Mouse (Mus musculus) NIH3T3 (cell line): ENCODE measurements around the gene Myh7b.

Source experiments
- DNase-seq: peaks from one replicate; pipeline ENCODE4 v3.0.0-alpha.2; 2012; ENCODE audit warnings: low read depth

Gene Myh7b

DNA sequence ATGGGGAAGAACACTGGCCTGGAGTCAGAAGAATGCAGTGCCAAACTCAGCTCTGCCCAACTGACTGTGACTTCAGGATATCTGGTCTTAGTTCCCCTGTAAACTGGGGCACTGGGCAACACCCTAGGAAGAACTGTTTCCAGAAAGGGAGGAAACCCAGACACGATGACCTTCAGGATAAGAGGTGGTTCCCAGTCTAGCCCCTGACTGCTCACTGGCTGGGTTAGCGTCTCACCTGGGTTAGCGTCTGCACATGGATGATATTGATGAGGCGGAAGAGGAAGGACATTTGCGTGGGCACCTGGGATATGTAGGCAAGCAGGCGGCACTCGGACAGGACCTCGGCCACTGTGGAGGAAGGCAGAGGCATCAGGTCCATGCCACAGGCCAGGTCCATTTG lies 24.9 kb downstream of the Myh7b start:
- DNase-seq = no peak

DNA sequence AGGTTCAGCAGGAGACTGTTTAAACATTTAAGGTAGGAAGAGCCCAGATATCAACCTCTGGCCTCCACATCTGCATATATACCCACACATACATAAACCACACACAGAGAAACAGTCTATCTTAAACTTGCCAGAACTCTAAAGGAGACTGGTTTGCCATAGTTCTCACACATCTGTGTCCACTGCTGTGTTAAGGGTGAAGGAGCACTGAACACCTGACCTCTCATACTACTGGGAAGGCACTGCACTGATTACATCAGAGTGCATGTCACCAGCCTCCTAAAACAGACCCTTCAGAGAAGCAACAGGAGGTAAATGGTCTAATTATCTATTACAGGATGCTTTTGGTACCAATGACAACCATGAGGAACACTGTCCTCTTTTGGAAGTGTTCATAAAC lies 25.9 kb downstream of the Myh7b start:
- DNase-seq = no peak

DNA sequence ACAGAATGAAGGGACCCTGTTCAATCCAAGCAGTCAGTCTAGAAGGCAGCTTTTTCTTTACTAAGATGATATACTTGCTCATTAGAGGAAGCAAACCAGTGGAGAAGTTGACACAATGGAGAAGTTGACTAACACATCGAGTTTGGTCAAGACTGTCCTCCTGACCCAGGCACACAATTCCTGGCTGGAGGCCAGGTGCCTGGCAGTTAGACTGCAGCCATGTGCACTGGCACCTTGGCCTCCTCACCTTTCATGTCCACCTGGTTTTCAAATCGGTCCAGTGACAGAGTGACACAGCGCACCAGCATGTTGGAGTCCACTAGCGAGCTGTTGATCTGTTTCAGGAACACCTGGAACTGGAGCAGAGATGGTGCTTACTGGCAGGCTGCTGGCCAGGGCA lies 26.4 kb downstream of the Myh7b start:
- no peak for DNase-seq

DNA sequence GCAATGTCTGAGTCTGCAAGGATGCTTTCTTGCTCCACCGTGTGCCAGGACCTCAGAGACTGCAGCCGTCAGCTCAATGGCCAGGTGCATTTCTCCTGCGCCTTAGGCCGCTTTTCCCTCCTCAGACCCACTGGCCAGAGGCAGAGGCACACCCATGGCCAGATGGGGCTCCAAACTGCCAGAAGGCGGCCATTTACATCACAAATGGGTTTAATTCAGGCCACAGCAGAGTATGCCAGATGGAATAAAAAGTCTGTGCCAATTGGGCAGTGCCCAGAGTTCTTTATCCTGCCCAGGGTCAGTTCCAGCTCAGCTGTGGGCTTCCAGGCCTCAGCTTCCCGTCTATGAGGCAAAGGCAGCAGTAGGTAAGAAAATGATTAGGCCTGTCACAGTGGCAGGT lies 29.6 kb downstream of the Myh7b start:
- no peak for DNase-seq

DNA sequence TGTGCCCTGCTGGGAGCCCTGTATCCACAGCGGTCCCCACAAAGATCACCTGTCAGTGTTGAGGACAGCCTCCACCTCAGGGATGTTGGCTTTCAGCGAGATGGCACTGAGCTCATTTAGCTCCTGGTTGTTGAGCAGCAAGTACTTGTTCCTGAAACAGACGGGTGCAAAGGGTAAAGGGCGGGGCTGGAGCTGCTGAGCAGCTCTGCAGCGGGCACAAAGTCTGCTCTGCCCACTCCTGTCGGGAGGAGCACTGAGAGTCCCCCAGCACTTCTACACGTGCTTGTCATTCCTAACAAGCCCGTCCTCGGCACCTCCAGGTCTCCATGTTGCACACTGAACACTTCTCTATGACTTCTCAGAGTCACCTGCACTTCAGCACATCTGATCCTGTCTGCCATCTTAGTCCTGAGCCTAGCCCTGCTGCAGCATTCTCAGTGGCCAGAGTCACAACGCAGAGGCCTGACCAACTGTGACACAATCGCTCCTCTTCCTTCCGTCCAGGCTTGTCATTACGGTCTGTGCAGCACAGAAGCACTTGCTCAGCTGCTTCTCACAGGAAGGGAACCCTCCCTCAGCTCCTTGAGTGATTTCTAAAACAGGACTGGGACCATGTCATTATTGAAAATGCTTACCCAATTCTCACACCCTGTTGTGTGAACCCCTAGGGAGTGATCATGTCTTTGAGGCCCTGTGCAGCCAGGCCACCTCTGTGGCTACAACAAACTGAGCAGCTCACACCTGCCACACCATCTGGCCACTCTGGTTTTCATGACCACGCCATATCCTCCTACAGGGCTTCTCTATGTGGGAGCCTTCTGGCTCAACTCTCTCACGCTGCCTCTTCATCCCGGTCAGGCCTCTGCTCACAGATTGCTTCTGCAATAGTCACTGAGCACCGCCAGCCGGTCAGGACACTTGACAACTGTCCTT lies 30.8 kb downstream of the Myh7b start:
- no peak for DNase-seq

DNA sequence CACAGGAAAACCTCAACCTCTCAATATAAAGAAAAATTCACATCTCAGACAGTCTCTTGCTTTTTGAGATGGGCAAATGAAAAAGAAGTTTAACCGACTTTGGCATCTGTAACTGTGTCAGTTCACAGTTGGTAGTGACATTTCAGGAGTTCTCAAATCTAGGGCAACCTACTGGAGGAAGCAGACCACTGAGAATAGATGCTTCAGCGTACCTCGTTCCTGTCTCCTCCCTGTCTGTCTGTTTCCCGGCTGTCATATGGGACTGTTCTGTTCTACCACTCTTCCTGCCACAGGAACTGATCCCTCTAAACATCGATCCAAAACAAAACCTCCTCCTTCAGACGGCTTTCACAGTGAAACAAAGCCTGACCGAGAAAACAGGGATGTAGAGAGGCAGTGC lies 34.7 kb downstream of the Myh7b start:
- no peak for DNase-seq

DNA sequence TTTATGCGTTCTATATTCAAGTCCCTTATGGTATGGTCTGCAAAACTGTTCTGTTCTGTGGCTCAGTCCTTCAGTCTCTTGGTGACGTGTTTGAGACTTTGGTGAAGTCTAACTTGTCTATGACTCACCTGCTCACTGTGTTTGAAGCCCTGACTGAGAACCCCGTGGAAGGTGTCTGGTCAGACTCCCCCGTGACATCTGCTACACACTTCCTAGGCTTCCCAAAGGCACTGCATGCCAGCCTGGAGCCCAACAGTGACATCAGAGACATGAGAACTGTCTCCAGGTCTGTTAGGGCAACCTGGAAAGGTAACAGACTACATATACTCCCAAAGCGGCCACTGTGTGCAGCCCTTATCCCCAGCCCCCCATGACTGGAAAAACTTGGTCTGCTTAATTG lies 41.6 kb downstream of the Myh7b start:
- DNase-seq = no peak

DNA sequence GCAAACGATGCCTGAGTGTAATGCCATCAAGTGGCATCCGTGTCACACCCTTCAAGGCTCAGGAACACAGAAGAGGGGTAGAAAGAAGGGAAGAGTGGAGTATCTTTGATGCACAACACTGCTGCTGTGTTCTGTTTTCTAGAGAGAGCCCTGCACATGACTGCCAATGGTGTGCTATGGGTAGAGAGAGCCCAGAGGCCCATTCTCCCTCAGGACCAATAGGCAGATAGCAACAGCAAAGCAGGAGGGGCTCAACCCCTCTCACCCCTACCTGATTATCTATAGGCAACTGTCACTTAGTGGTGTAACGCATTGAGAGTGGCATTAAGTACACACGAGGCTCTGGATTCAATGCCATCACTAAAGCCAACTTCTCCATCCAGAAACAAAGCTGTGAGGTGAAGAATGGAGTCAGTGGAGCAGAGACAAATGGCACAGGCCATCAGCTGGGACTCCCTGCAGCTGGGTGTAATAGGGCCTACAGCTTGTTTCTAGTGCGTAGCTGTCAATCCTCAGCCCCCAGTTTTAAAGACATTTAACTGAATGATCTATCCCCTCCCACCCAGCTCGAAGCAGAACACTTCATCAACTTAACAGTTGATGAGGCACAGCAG lies 44.9 kb downstream of the Myh7b start:
- no peak for DNase-seq

DNA sequence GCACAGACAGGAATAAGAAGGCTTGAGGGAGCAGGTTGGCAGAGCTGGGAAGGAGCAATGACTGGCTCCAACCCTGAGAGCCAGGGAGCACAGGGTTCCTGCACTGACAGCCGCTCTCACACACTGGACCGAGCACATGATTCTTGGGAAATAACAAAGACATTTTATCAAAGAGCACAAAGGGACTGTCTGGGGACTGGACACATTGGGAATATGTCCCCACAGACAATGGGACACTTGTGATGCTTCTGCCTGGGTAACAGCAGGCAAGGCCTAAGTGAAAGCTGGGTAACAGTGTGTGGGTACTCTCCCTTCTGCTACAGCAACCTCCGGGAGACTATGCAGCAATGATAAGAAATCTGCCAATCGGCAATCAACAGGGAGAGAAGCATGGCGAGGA lies 51.4 kb downstream of the Myh7b start:
- DNase-seq = no peak

DNA sequence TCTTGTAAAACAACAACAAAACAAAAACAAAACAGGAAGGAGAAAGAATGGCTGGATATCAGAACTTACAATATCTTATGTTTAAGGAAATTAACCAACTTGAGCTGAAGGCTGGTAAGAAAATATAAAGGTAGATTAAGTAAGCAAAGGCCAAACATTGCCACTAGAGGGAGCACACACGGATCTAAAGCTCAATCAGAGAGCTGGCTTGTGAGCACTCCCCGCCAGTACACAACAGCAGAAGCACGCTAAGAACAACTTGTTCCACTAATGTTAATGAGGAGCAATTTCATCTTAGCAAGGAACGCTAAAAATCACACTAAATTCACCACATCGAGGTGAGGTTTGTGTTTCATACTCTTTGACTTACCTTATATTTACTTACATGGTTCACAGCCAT lies 52.1 kb downstream of the Myh7b start:
- DNase-seq = no peak

DNA sequence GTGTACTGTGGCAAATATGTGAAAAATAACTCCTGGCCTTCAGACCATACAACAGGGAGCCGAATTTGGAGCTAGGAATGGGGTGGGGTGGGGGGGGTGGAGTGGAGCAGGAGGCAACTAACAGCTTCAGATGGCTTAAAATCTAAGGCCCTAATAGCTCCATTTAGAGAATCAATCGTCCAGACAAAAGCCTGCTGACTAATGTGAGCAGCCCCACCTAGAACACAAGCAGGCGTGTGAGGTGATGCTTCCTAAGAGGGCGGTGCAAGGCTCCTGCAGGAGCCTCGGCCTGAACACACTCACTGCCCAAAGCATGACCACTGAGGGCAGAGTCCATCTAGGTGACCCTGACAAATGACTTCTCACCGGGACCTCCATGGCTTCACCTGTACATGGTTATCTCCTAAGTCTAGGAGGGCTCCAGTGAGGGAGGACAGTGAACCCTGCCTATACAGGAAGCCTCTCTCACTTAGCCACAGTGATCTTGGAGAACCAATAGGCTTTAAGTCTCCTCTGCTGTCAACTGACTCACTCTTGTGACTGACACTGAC lies 53.0 kb downstream of the Myh7b start:
- DNase-seq = no peak

DNA sequence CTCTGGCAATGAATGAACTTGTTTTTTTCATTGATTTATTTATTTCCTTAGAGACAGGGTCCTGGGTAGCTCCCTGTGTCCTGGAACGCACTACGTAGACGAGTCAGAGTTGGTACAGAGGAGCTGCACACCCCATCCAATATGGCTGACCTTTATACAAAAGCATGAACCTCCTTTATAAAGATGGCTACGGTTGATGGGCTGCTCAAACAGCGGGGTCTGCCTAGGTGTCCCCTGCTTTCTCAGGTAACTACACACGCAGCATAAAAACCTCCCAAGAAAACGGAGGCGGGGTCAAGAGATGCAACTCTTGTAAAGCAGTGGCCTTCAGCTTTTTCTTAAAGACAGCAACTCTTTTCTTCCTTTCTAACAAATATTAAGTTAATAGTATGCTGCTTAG lies 56.9 kb downstream of the Myh7b start:
- no peak for DNase-seq

DNA sequence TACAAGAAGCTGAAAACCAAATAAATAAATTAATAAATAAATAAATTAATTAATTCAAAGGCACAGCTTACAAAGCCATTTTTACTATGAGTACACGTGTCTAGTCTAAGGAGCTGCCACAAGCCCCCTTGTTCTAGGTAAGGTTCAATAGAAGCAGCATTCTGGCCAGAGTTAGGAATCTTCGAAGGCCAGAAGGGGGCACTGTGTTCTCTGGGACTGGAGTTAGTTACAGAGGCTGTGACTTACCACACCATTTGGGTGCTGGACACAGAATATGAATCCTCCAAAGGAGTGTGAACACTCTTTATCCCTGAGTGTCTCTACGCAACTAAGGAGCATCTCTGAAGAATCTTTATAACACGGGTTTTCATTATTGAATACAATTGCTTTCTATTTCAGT lies 57.4 kb downstream of the Myh7b start:
- DNase-seq = peak; percentile 69

DNA sequence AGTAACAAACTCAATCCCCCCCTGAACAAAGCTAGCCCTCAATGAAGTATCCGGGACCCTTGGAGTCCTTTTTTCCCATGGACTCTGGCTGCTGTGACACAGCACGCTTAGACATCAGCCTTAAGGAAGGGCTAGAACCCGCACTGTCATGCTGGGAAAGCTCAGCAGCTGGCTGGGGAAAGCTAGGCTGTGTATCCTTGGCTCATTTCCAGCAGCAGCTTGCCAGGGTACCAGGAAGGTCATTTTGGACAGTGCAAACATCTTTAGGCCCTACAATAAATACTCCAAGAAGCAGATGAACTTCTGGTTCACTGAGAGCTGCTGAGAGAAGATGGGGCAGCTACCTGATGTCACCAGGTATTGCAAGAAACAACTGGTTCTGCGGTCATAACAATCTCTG lies 60.2 kb downstream of the Myh7b start:
- DNase-seq = no peak

DNA sequence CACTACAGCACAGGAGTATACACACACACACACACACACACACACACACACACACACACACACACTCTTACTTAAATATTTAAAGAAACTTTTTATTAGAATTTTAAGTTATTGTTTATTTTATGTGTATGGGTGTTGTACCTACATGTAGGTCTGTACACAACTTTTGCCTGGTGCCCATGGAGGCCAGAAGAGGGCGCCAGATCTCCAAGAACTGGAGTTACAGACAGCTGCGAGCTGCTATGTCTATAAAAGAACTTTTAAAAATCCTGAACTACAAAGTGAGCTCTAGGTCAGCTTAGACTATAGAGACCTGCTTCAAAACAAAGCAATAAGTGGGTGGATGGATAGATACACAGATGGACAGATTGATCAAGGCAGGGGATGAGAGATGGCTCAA lies 62.5 kb downstream of the Myh7b start:
- DNase-seq = peak; percentile 83

DNA sequence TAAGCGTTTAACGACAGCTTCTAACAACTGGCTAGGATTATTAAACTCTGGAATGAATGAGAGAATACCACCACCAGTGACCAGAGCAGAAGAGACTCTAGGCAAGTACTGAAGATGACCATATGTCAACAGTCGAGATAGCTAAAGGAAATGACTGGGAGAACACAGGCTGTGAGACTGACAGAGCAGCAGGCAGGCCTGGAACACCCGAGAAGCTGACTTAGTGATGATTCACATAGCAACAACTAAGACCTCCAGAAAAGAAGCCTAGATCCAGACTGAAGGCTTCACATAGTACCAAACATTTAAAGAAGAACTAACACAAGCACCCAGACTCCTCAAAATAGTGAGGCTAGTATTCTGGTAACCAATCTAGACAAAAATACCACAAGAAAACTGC lies 64.1 kb downstream of the Myh7b start:
- peak; percentile 49 for DNase-seq

DNA sequence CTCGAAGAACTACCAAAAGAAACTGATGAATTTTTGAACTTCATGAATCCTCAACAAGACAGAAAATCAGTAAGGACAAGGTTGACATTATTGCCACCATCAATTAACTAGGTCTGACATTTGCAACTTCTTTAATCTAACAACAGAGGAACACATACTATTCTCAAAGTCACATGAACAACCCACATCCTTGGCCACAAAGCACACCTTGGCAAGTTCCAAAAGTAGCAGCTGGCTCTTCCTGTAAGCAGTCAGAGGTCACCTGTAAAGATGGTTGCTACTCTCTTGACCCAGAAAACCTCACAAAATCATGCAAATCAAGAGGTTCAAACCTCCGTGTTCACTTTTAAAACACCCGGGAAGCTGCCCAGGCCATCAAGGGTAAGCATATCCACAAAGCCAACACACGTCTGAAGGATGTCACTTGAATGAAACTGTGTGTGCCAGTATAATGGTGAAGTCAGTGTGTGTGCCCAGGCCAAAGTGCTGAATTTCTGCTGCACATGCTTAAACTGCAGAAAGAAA lies 68.6 kb downstream of the Myh7b start:
- no peak for DNase-seq

DNA sequence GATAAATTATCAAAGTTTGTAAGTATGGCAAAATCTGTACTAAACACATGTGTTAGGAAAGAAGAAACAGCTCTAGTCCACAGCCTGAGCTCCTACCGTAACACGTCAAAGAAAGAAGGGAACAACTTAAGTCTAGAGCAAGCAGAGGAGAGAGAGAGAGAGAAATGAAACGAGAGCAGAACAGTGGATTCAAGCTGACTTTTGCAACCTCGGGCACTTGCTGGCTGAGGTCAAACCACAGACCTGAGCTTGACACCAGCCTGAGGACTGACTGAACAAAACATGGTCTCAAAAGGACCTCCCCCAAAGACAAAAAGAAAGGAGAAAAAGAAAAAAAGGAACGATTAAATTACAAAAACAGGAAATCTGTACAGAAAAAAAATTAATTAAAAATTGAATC lies 69.6 kb downstream of the Myh7b start:
- DNase-seq = no peak

DNA sequence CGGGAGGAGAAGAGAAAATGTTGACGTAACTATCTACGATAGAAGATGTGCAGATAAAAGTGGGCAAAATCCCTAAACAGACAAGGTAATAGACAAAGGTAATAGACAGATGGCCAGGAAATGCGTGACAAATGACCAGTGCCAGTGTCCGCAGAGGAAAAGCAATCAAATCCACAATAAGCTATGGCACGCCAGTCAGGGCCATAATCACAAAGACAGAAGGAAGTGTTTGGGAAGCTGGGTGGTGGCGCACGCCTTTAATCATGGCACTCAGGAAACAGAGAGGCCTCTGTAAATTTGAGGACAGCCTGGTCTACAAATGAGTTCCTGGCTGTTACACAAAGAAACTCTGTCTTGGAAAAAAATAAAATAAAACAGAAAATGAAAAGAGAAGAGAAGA lies 70.2 kb downstream of the Myh7b start:
- no peak for DNase-seq

DNA sequence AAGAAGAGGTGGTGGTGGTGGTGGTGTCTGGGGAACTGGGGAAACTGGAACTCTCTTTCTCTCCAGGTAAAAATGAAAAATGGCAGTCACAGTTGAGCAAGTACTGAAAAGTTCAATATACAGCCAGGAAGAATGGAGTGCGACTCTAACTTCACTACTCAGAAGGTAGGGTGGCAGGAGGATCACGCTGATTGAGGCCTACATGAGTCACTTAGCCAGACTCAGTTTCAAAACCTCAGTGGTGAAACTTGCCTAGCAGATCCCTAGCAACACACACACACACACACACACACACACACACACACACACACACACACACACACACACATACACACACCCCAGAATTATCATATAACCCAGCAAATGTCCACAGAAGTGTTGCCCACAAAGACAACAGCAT lies 70.9 kb downstream of the Myh7b start:
- peak; percentile 18 for DNase-seq

DNA sequence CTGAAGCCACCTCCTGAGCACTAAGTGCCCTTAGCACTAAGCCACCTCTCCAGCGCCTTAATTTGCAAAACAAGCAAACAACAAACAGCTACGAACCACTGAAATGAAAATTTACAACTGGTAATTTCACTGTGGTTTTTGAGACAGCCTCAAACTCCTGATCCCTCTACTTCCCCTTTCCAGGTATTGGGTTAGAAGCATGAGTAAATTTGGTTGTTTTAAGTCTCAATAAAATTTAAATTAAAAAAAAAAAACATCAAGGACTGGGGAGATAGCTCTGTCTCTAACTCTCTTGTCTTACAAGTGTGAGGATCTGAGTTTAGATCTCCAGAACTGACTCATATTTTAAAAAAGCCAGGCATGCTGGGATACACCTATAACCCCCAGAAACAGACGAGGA lies 72.1 kb downstream of the Myh7b start:
- no peak for DNase-seq

DNA sequence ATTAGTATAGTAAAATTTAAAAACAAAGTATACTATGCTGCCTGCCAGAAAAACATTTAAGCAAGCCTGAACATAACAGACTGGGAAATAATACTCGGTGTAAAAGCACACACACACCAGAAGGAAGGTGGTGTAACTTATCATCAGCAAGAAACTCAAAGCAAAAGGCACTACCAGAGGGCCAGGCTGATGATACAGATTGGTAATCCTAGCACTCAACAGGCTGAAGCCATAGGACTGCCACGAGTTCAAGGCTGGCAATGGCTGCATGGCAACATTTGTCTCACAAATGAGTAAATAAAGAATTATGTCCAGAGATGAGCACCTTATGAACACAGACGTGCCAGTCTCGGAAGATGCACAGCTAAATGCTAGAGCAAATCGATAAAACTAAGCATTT lies 72.8 kb downstream of the Myh7b start:
- no peak for DNase-seq
